Mouse (Mus musculus) lung, adult 2 months (tissue): ENCODE results near the gene Gramd4.

Source experiments
- CTCF ChIP-seq: fragments of 200-500 bp; IDR thresholded peaks from 2 replicates; pipeline ENCODE4 v1.5.1; 2011; ENCODE audit warnings: mild to moderate bottlenecking, low read length, control low read depth; ENCODE audit not compliant: insufficient read depth
- POLR2A ChIP-seq: fragments of 200-500 bp; IDR thresholded peaks from 2 replicates; pipeline ENCODE4 v1.6.1; 2011; ENCODE audit warnings: low read depth, mild to moderate bottlenecking, control low read depth, low read length, borderline replicate concordance; ENCODE audit errors: extremely low read depth

- no peak for TF ChIP-seq CTCF
- no peak for TF ChIP-seq POLR2A
Measured at GRCm38 (mm10) chr15:86176771-86177702, 119.5 kb downstream of the Gramd4 start.
